Mouse (Mus musculus): ENCODE results near the gene Adra1d.

DNA sequence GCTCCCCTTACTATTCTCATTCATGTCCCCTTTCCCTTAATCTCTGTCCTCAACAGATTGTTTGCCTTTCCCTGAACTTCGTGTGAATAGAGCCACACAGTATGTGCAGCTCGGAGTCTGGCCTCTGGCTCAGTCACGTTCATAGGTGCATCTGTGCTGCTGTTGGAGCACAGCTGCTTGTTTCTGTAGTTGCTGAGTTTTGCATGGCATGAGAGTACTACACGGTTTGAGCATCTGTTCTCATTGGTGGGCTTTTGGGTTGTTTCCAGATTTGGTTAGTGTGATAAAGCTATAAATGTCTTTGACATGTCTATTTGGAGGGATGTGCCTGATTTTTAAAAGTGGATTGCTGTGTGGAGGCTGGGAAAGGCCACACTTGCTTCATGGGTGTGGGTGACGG lies 51.6 kb downstream of the Adra1d start:
- TF ChIP-seq CTCF (conservative IDR thresholded peaks at IDR 0.05; ENCODE audit: low read length) (no peak), POU5F1 (IDR thresholded peaks at IDR 0.05; ENCODE audit: borderline replicate concordance, low read length) (no peak), NANOG (IDR thresholded peaks at IDR 0.05; ENCODE audit: borderline replicate concordance, low read length) (no peak)
